Mouse (Mus musculus) heart, embryonic 13.5 days (tissue): ENCODE results near the gene 3425401B19Rik. TPM values are rescaled to one million over a fixed set of nuclear protein-coding genes. Genes with fewer than 3 reads are reported as not detected.

Experiments
- polyA plus RNA-seq: library from polyadenylated mRNA; unstranded; fragments of >200 nt; fragmentation: Nextera tagmentation; extraction: Ambion mirVana; gene quantifications from 2 replicates; pipeline ENCODE4 v1.2.1, GENCODE M21; 2015

The 3425401B19Rik gene
- polyA plus RNA-seq, 1 experiment from 2014 or later: 10.6 TPM

Other genes starting within 250 kb of the 3425401B19Rik start
- 0.19 and 0.51 TPM in 2 replicates for gene Slc18a3, start 220.4 kb downstream of the 3425401B19Rik start, polyA plus RNA-seq
- 0.05 TPM in 1 of 2 replicates, not detected in the other for gene Chat, start 219.3 kb downstream of the 3425401B19Rik start, polyA plus RNA-seq
- 10.6 and 11.9 TPM in 2 replicates for gene Ercc6, start 171.8 kb downstream of the 3425401B19Rik start, polyA plus RNA-seq
- 0.08 and 0.11 TPM in 2 replicates for gene Prrxl1, start 85.9 kb downstream of the 3425401B19Rik start, polyA plus RNA-seq
- 0.76 and 1.0 TPM in 2 replicates for gene Tmem273, start 100.7 kb upstream of the 3425401B19Rik start, polyA plus RNA-seq
- gene Fam170b, start 148.7 kb upstream of the 3425401B19Rik start, polyA plus RNA-seq: 0.08 and 0.20 TPM in 2 replicates
- gene Vstm4, start 171.5 kb upstream of the 3425401B19Rik start, polyA plus RNA-seq: 15.8 and 16.1 TPM in 2 replicates